Mouse (Mus musculus): ENCODE results near the gene Tunar.

- no peak for TF ChIP-seq CTCF (IDR thresholded peaks at IDR 0.05; ENCODE audit: extremely low read depth, insufficient read depth, low read length)
- no peak for TF ChIP-seq POLR2A (IDR thresholded peaks at IDR 0.05; ENCODE audit: extremely low read depth, insufficient read depth, low read length)
These were observed 13.6 kb downstream of the Tunar start for GRCm38 (mm10) chr12:105347261-105347660.
